Mouse (Mus musculus) cerebellum, adult 11 months (tissue): Measurements from ENCODE around the gene Kif16b.

Experiments used
- DNase-seq: peaks from one replicate; pipeline ENCODE4 v3.0.0; 2022

Gene Kif16b

DNA sequence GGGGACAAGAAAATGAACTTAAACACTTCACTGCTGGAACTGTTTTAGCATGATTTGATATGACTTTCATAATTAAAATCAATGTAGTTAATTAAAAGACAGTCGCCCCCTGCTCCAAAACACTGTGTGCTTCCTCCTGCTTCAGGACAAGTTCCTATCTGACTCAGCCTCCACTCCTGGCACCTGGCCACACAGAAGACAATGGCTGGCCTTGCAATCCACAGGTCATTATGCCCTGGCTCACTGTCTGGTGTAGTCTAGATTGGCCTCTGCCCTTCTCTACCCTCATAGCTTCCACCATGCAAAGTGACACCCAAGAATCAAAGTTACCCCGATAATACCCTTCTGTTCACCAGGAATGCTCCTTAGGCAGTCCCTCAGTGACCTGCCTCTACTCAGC lies 26.8 kb downstream of the Kif16b start:
- DNase-seq: no peak

DNA sequence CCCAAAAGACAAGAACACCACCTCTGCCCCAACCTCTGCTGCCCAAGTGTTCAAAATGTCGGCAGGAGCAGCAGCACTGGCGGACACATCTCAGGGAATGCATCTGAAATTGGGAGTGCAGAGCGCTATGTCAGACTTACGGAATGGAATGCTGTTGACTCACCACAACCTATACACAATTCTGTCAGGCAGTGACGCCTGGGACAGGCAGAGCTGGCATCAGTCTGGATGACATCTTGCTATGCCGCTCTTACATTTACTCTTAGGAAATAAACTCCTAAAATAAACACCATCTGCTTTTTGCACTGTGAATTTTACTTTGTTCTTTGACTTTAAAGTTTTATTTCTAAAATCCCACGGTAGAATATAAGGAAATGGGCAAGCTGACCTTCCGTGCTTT lies 31.3 kb downstream of the Kif16b start:
- no peak for DNase-seq

DNA sequence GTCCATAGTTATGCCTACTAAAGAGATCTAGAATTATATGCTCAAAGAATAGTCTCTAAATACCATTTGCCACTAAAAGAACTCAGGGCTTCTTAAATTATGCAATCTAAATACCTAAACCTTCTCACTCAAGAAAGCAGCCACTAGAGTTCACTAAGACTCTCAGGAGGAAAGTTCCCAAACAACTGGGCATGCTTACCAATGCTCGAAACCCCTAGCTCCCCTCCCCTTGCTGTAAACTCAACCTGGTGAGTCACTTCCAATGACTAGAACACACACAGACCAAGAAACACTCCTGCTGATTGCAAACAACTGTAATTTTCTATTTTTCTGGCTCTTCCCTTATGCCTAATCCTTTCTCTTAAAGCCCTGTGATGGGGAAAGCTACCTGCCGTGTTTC lies 33.9 kb downstream of the Kif16b start:
- DNase-seq: no peak

GRCm38 (mm10) chr2:142860994-142861393 lies 40.3 kb downstream of the Kif16b start:
- no peak for DNase-seq

GRCm38 (mm10) chr2:142859452-142859851 lies 41.9 kb downstream of the Kif16b start:
- peak; percentile 31 for DNase-seq

- no peak for DNase-seq
These were observed 62.6 kb downstream of the Kif16b start for GRCm38 (mm10) chr2:142838775-142839174.

DNA sequence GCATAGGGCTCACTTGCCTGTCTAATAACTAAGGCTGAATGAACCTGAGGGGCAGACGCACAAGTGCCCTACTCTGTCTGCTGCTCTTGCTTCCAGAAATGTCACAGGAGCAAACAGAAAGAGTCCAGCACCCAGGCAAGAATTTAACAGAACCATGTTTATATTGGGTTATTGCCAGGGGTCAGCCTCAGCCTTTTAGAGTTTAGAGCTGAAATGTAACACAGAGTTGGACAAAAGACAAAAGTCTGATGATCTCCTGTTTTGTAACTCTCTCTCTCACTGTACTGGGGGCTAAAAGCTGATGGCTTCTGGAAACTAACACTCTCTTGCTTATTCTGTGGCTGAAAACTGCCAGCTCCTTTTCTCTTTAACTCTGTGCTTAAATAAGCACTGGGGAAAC lies 63.2 kb downstream of the Kif16b start:
- DNase-seq: no peak

- no peak for DNase-seq
These were observed 66.6 kb downstream of the Kif16b start for GRCm38 (mm10) chr2:142834751-142835150.

DNA sequence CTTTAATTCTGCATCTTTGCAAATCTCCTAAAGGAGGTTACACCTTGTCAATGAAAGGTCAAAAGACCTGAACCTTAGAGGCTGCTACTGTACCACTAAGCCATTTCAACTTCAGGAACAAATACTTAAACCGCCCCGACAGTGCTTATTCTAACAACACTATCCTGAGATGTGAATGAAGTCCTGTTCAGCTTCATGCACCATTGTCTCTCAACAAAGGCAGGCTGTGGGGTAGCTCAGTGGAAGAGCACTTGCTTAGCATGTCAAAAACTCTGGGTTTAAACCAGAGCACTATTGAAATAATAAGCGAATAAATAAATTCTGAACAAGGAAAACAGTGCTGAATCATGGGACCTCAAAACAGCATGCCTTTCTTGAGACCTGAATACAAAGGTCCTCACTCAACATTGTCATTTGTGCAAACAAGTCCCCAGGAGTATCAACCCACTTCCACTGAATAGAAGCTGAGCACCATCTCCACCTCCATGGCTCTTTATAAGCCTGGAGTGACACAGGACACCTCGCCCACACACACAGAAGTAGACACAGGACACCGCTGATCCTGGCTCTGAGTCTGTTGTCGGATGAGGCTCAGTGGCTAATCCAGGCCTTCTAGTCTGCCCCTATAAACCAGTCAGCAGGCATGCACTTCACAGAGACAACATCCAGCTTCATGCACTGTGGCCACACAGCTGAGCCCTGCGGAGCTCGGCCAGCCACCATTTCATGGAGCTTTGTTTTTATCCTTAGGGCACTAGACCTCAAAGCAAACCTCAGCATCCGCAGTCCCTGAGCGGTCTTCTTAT lies 68.5 kb downstream of the Kif16b start:
- no peak for DNase-seq

DNA sequence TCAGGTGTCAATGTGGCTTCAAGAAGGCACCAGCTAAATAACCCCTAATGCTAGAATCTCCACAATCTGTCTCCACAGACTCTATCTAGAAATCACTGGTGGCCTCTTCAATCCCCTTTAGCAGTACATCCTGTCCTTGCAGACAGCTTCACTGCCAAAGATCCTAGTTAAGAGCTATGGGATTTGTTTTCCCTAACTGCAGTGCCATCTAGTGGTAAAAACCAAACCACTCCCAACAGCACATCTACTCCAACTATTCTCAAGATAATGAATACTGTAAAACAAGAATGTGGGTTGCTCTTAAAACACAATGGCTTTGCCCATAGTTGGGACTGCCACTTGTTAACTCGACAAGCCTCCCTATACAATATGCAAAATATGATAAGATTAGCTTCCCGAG lies 88.3 kb downstream of the Kif16b start:
- peak; percentile 40 for DNase-seq

GRCm38 (mm10) chr2:142803760-142804448 lies 97.4 kb downstream of the Kif16b start:
- no peak for DNase-seq

DNA sequence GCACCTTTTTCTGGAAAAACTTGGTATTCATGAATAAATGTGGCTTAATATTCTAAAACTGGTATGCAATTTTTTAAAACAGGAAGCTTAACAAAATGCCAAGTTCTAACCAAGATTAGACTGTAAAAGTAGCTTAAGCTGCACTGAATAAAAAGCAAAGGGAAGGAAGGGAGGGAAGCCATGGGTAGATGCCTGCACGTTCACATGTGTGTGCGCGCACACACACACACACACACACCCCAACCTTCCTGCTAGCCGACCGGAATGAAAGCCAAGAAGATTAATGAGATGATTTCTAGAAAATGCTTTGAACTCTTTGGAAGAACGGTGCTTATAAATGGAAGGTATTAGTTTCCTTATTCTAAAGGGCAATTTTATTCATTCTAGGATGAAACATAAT lies 104.0 kb downstream of the Kif16b start:
- no peak for DNase-seq

- DNase-seq: no peak
These were observed 126.0 kb downstream of the Kif16b start for GRCm38 (mm10) chr2:142775358-142775757.

DNA sequence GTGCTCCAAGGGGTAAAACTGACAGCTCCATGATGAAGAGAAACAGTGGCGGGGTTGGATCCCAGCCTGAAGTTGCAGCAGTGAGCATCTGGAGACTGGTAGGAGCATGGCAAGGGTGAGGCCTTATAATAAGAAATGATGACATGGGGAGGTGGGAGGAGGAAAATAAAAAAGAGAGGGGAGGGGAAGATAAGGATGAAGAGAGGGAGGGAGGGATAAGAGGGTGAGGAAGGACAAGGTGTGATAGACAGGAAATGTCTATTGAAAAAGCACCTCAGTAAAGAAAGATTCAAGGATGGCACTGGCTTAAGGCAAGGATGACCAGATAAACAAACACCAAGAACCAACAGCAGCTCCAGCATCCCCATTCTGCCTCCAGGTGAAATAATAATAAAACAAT lies 126.6 kb downstream of the Kif16b start:
- no peak for DNase-seq

DNA sequence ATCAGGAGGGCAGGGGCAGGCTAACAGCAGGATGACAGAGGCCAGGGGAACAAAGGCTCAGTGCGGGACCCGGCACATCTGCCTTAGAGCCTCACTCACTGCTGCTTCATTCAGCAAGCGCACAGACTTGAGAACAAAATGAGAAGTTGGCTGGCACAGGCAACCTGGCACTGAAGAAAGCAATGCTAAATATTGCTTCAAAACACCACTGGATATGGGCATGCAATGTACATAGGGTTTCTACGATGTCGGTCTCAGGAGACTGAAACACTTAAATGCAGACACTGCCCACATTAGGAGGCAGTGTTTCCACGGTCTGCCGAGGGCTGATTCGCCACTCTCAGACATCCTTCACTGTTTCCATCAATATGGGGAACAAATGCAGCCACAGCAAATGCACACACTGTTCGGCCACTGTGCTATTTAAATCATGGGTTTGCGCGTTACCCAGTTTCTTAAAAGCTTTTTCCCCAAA lies 131.6 kb downstream of the Kif16b start:
- no peak for DNase-seq

DNA sequence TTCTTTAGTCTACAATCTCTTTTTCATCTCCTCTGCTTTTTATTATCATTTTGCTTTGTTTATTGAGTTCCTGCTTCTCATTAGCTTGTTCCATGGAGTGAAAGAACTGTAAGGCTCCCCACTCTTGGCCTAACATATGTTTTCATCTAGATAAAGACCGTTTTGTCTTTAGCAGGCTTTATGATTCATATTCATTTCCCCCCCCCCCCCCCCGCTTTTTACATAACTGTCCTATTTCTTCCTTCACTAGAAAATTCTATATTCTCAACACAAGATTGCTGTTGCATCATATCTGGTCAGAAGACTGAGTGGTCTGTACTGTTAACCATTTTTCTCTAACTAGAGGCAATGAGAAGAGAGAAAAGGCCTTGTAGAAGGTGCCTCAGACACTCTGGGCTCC lies 137.1 kb downstream of the Kif16b start:
- DNase-seq: no peak

DNA sequence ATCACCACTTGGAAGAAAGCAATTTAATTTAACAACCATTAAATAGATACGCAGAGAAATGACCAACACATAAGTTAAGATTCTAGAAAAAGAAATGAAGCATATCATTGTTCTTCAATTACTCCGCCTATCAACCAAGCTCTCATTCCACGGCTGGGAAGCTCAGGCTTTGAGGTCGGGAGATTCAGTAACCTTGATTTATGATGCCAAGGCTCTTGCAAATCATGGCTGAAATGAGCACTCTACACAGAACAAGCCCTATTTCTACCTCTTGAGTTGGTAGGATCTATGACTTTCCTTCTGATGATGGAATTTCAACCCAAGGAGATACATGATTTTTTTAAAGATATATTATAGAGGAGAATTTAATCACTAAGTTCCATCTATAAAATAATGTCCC lies 140.5 kb downstream of the Kif16b start:
- DNase-seq: no peak

GRCm38 (mm10) chr2:142759192-142759591 lies 142.1 kb downstream of the Kif16b start:
- DNase-seq: no peak

GRCm38 (mm10) chr2:142758091-142758765 lies 143.1 kb downstream of the Kif16b start:
- no peak for DNase-seq

DNA sequence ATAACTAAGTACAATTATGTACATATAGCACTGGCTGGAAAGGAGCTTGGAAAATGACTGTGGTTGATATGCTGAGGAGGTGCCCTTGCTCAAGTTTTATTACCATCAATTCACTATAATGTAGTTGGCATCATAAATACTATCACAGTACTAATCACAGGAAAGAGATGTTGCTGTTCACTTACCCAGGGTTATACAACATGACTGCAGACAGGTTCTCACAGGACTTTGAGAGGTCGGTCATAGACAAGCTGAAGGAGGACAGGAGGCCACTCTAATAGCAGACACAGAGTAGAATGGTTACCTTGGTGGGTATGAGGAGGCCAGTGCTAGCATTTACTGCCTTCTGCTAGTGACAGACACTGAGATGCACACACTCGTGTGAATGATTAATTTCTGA lies 162.0 kb downstream of the Kif16b start:
- no peak for DNase-seq

- no peak for DNase-seq
These were observed 162.8 kb downstream of the Kif16b start for GRCm38 (mm10) chr2:142738488-142738887.

GRCm38 (mm10) chr2:142735691-142736090 lies 165.6 kb downstream of the Kif16b start:
- DNase-seq: no peak

GRCm38 (mm10) chr2:142734046-142734445 lies 167.3 kb downstream of the Kif16b start:
- DNase-seq: no peak

DNA sequence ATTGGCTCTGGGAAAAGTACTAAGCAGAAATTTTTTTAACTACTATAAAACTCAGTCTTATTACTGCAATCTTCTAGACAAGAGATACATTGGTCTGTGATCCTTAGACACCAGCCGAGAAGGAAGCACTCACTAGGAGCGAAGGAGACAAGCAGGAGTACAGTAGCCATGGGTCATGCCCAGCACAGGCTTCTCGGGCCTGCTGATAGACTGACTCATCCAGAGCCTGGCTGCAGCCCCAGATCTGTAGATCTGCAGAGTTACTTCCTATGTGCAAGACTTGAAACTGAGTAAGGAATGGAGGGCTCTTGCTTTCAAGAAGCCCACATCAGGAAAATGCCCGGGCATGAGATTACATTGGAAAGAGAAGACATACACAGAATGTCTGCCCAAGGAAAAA lies 169.0 kb downstream of the Kif16b start:
- no peak for DNase-seq
